Mouse (Mus musculus): ENCODE data around the gene Cradd. TPM values are rescaled to one million over a fixed set of nuclear protein-coding genes. Genes with fewer than 3 reads are reported as not detected.

Gene Cradd
- polyA plus RNA-seq, 1 experiment from 2014 or later: 10.4 TPM

DNA sequence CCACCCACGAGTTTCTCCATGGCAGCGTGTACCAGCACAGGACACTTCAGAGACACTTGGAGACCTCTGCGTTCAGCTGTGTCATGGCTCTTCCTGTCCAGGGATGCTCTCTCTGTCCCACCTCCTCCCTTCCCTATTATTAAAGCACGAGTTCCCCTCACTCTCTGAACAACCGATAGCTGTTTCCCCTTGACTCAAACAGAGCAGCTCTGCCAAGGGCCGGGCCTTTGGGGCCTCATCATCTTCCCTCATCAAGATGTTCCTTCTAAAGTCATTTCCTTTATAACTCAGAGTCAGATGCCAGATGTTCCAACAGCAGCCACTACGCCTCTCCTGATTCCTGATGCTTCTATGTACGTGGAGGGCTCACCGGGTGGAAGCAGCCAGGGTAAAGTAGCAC is 110.1 kb downstream of the Cradd start:
- Histone ChIP-seq H3K9ac (replicated peaks; ENCODE audit: low read depth, low read length) (no peak overlapping the region), H3K4me3 (replicated peaks; ENCODE audit: low read length) (no peak overlapping the region), H3K27ac (ENCODE audit: low read length) (no peak overlapping the region), H3K27me3 (replicated peaks; ENCODE audit: control insufficient read depth, insufficient read depth, low read length) (no peaks in the 10 kb centered on the region), H3K36me3 (ENCODE audit: control insufficient read depth, insufficient read depth) (no peaks in the 10 kb centered on the region), H3K4me2 (ENCODE audit: low read length) (no peak overlapping the region), H3K9me3 (ENCODE audit: control insufficient read depth, low read length) (no peaks in the 10 kb centered on the region), H3K4me1 (replicated peaks; ENCODE audit: control insufficient read depth, insufficient read depth, low read length) (no peaks in the 10 kb centered on the region)
- no peak for ATAC-seq
- WGBS: 88% methylated on average over 9 of the region's 9 CpGs

DNA sequence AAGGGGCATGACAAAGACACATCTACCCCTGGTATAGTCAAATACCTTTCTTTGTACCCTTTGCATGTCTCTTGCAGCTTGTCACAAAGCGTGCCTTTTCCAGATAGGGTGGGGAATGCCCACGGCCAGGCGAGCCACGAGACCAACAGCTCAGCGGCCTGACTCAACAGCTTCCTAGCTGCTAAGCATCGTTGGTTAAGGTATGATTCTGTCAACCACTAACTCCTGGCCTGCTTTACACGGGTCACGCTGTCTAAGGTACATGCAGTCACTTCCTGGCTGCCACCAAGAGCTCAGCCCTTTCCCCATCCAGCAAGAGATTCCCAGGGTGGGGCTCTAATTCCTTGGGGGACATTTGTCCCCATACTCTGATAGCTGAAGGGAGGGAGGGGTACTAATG is 110.6 kb downstream of the Cradd start:
- 91% methylated on average over 8 of the region's 8 CpGs for WGBS
- Histone ChIP-seq H3K36me3 (ENCODE audit: control insufficient read depth, insufficient read depth) (no peaks in the 10 kb centered on the region), H3K27me3 (replicated peaks; ENCODE audit: control insufficient read depth, insufficient read depth, low read length) (no peaks in the 10 kb centered on the region), H3K4me3 (replicated peaks; ENCODE audit: low read length) (no peak overlapping the region), H3K4me1 (replicated peaks; ENCODE audit: control insufficient read depth, insufficient read depth, low read length) (no peaks in the 10 kb centered on the region), H3K9ac (replicated peaks; ENCODE audit: low read depth, low read length) (no peak overlapping the region), H3K9me3 (ENCODE audit: control insufficient read depth, low read length) (no peaks in the 10 kb centered on the region), H3K27ac (ENCODE audit: low read length) (no peak overlapping the region), H3K4me2 (ENCODE audit: low read length) (no peak overlapping the region)
- ATAC-seq: no peak

DNA sequence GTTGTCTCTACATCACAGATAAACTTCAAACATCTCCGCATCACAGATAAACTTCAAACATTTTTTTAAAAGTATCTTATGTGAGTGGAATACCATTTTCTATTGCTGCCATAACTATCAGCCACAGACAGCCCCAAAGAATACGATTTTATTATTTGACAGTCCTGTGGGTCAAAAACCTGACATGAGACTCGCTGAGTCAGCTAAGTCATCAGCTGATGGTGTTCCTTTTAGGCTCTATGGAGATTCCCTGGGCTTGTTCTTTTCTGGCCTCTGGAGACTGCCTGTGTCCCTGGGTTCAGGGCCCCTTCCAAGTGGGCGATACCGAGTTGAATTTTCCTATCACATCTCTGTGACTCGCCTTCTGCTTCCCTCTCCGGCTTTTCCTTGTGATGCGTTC is 112.3 kb downstream of the Cradd start:
- Histone ChIP-seq H3K9ac (replicated peaks; ENCODE audit: low read depth, low read length) (no peak overlapping the region), H3K4me3 (replicated peaks; ENCODE audit: low read length) (no peak overlapping the region), H3K36me3 (ENCODE audit: control insufficient read depth, insufficient read depth) (no peaks in the 10 kb centered on the region), H3K27me3 (replicated peaks; ENCODE audit: control insufficient read depth, insufficient read depth, low read length) (no peaks in the 10 kb centered on the region), H3K4me1 (replicated peaks; ENCODE audit: control insufficient read depth, insufficient read depth, low read length) (no peaks in the 10 kb centered on the region), H3K9me3 (ENCODE audit: control insufficient read depth, low read length) (no peaks in the 10 kb centered on the region), H3K27ac (ENCODE audit: low read length) (no peak overlapping the region), H3K4me2 (ENCODE audit: low read length) (no peak overlapping the region)
- WGBS: 94% methylated on average over 8 of the region's 8 CpGs
- no peak for ATAC-seq

DNA sequence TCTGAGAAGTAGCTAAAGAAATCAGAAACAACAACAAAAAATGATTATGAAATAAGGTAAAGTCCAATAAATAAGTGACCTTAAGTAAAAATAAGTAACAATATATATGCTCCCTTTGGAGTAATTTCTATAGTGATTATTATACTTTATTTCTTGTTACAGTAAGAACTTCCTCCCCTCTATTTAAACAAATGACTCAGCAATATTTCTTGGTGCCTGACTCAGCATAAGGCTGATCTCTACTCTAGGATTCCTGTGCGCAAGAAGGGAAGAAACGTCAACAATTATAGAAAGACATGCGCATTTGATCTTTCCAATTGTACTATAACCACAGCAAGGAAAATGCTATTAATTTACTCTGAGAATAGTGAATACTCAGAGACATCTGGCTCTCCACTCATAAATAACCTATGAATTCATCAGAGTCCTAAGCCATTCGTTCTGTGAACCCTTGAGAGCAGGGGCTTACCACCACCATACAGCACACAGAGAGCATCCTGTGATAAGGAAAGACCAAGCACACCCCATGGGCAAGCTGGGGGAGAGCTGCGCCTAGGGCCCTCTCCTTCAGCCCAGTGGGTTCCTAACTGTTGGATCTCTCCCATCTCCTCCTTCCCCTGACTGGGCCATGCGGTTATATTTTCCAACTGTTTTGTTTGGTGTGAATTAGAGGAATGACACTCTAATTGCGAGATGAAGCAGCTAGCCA is 113.1 kb downstream of the Cradd start:
- no peak overlapping the region for H3K27ac ChIP-seq (ENCODE audit: low read length)
- WGBS: 76% methylated on average over 7 of the region's 7 CpGs
- no peak overlapping the region for H3K4me3 ChIP-seq (replicated peaks; ENCODE audit: low read length)
- no peak overlapping the region for H3K9ac ChIP-seq (replicated peaks; ENCODE audit: low read depth, low read length)
- no peak for ATAC-seq
- no peaks in the 10 kb centered on the region for H3K27me3 ChIP-seq (replicated peaks; ENCODE audit: control insufficient read depth, insufficient read depth, low read length)
- no peaks in the 10 kb centered on the region for H3K4me1 ChIP-seq (replicated peaks; ENCODE audit: control insufficient read depth, insufficient read depth, low read length)
- no peaks in the 10 kb centered on the region for H3K36me3 ChIP-seq (ENCODE audit: control insufficient read depth, insufficient read depth)
- no peak overlapping the region for H3K4me2 ChIP-seq (ENCODE audit: low read length)
- H3K9me3 ChIP-seq (ENCODE audit: control insufficient read depth, low read length): no peaks in the 10 kb centered on the region

DNA sequence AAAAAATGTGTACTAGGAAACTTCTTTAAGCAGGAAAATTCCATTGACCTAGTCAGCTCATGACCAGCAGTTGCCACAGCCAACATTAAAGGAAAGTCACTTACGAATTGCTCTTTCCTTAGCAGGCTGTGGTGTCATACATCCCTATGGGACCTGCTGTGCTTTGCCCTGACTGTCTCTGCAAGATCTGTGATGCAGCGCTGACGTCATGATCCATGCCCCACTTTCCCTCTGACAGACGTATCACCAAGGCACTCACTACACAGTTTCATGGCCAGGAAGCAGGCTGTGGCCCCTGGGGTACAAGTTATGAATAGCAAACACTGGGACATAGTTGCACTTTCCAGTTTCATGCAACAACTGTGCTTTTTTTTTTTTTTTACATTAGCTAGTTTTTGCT is 113.8 kb downstream of the Cradd start:
- WGBS: 77% methylated on average over 4 of the region's 4 CpGs
- Histone ChIP-seq H3K36me3 (ENCODE audit: control insufficient read depth, insufficient read depth) (no peaks in the 10 kb centered on the region), H3K27me3 (replicated peaks; ENCODE audit: control insufficient read depth, insufficient read depth, low read length) (no peaks in the 10 kb centered on the region), H3K4me3 (replicated peaks; ENCODE audit: low read length) (no peak overlapping the region), H3K27ac (ENCODE audit: low read length) (no peak overlapping the region), H3K9ac (replicated peaks; ENCODE audit: low read depth, low read length) (no peak overlapping the region), H3K9me3 (ENCODE audit: control insufficient read depth, low read length) (no peaks in the 10 kb centered on the region), H3K4me2 (ENCODE audit: low read length) (no peak overlapping the region), H3K4me1 (replicated peaks; ENCODE audit: control insufficient read depth, insufficient read depth, low read length) (no peaks in the 10 kb centered on the region)
- ATAC-seq: no peak

DNA sequence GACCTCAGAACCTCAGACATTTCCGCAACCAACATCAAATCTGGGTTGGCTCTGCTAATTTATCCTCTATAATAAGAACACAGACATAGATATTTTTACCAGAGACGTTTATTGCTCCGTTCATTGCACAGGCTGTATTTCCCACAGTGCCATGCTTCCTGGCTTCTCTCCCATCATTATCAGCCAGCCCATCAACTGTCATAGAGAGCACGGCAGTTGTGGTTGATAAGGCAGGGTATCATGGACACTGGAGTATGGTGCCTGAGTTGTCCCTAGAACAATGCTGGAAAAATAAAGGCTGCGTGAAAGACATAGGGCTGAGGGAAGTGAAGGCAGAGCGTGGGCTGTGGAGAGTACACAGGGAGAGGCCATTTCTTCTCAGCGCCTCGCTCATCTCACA is 116.5 kb downstream of the Cradd start:
- no peak for ATAC-seq
- Histone ChIP-seq H3K36me3 (ENCODE audit: control insufficient read depth, insufficient read depth) (no peaks in the 10 kb centered on the region), H3K4me3 (replicated peaks; ENCODE audit: low read length) (no peak overlapping the region), H3K27me3 (replicated peaks; ENCODE audit: control insufficient read depth, insufficient read depth, low read length) (no peaks in the 10 kb centered on the region), H3K4me1 (replicated peaks; ENCODE audit: control insufficient read depth, insufficient read depth, low read length) (no peaks in the 10 kb centered on the region), H3K4me2 (ENCODE audit: low read length) (no peak overlapping the region), H3K9ac (replicated peaks; ENCODE audit: low read depth, low read length) (no peak overlapping the region), H3K27ac (ENCODE audit: low read length) (no peak overlapping the region), H3K9me3 (ENCODE audit: control insufficient read depth, low read length) (no peaks in the 10 kb centered on the region)
- WGBS: 86% methylated on average over 8 of the region's 8 CpGs

DNA sequence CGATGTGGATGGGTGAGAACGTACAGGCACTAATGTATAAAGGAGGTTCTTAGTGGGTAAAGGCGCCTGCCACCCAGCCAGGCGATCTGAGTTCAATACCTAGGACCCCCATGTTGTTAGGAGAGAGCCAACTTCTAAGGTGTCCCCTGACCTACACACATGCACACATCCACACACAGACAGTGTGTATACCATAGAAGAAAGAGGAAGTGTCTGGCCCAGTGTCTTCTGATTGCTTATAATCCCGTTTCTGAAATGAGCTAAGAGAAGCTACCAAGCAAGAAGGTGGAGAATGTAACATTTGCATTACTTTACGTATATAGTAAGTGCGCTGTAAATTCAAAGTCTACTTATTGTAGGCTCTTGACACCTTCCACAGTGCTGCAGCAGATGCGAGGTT is 122.4 kb downstream of the Cradd start:
- Histone ChIP-seq H3K36me3 (ENCODE audit: control insufficient read depth, insufficient read depth) (no peaks in the 10 kb centered on the region), H3K4me1 (replicated peaks; ENCODE audit: control insufficient read depth, insufficient read depth, low read length) (peaks cover 9% of the 10 kb centered on the region), H3K27me3 (replicated peaks; ENCODE audit: control insufficient read depth, insufficient read depth, low read length) (no peaks in the 10 kb centered on the region), H3K9ac (replicated peaks; ENCODE audit: low read depth, low read length) (no peak overlapping the region), H3K4me3 (replicated peaks; ENCODE audit: low read length) (no peak overlapping the region), H3K9me3 (ENCODE audit: control insufficient read depth, low read length) (no peaks in the 10 kb centered on the region), H3K4me2 (ENCODE audit: low read length) (no peak overlapping the region), H3K27ac (ENCODE audit: low read length) (no peak overlapping the region)
- ATAC-seq: no peak
- 86% methylated on average over 8 of the region's 8 CpGs for WGBS

DNA sequence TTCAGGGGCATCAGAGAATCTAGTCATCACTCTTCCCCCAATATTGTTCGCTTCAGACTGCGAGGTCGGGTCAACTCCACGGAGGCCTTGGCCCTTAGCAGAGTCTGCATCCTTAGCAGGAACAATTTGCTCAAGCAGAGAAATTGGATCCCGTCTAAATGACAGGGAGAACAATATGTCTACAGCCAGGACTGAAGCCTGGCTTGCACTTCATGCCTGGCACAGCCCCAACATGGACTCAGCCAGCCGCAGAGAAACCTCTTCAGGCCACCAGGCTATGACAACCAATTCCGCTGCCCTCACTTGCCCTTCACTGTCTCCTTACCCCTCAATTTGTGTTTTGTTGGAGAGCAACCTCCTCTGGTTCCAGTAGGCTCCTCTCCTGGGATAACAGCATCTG is 123.6 kb downstream of the Cradd start:
- Histone ChIP-seq H3K36me3 (ENCODE audit: control insufficient read depth, insufficient read depth) (no peaks in the 10 kb centered on the region), H3K9ac (replicated peaks; ENCODE audit: low read depth, low read length) (no peak overlapping the region), H3K4me1 (replicated peaks; ENCODE audit: control insufficient read depth, insufficient read depth, low read length) (peaks cover 9% of the 10 kb centered on the region), H3K27ac (ENCODE audit: low read length) (no peak overlapping the region), H3K4me3 (replicated peaks; ENCODE audit: low read length) (no peak overlapping the region), H3K4me2 (ENCODE audit: low read length) (no peak overlapping the region), H3K9me3 (ENCODE audit: control insufficient read depth, low read length) (no peaks in the 10 kb centered on the region), H3K27me3 (replicated peaks; ENCODE audit: control insufficient read depth, insufficient read depth, low read length) (no peaks in the 10 kb centered on the region)
- peak; percentile 43; the same call in 1 of the 2 replicates for ATAC-seq
- 26% methylated on average over 7 of the region's 7 CpGs for WGBS

DNA sequence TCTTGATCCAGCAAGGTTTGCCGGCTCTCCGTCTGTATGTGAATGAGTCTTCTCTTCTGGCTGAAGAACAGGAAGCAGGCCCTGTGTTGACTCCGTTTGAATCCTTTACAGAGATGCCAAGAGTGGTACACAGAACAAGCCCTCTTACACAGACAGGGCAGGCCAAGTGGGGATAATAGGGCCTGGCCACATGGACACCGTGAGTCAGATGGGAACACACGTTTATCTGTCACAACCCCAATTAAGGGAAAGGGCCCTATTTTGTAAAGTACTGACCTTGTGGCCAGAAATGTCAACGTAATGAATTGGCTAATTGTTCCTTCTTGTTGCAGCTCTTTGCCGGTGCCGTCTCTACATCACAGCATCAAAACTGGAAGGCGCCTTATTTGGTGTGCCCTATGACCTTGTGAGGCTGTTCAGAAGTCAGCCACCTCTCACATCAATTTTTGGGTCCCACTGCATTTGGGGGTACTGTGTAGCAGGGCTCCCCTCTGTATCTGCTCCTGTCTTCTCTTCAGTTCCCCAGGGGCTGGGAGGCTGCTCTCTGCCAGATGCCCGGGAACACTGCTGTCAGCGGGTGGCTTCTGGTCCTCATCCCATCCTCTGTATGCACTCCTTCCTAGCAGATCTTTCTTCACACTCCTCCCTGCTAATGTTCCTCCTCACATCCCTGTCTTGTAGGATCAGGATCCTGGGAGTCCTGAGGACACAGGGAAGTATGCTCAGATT is 124.2 kb downstream of the Cradd start:
- Histone ChIP-seq H3K27me3 (replicated peaks; ENCODE audit: control insufficient read depth, insufficient read depth, low read length) (no peaks in the 10 kb centered on the region), H3K27ac (ENCODE audit: low read length) (no peak overlapping the region), H3K4me1 (replicated peaks; ENCODE audit: control insufficient read depth, insufficient read depth, low read length) (peaks cover 9% of the 10 kb centered on the region), H3K9ac (replicated peaks; ENCODE audit: low read depth, low read length) (no peak overlapping the region), H3K36me3 (ENCODE audit: control insufficient read depth, insufficient read depth) (no peaks in the 10 kb centered on the region), H3K4me2 (ENCODE audit: low read length) (no peak overlapping the region), H3K9me3 (ENCODE audit: control insufficient read depth, low read length) (no peaks in the 10 kb centered on the region), H3K4me3 (replicated peaks; ENCODE audit: low read length) (no peak overlapping the region)
- 37% methylated on average over 11 of the region's 11 CpGs for WGBS
- peak; percentile 65 for ATAC-seq
